Mouse (Mus musculus) adrenal gland, postnatal 14 days (tissue): ENCODE data around the gene Olfr1457. TPM values are rescaled to one million over a fixed set of nuclear protein-coding genes. Genes with fewer than 3 reads are reported as not detected.

ENCODE experiments used
- DNase-seq: peaks from one replicate; pipeline ENCODE4 v3.0.0; 2021; ENCODE audit warnings: mixed read lengths
- long read RNA-seq, 2 experiments: library from polyadenylated mRNA; stranded (forward); transcript quantifications; one replicate each; pipeline ENCODE4 v2.0.0; 2021
- total RNA-seq: library from RNA; stranded (reverse); gene quantifications from 2 replicates; pipeline ENCODE4 v1.2.3, GENCODE M21; 2021

Olfr1457 gene
- not detected in 2 replicates for total RNA-seq
- long read RNA-seq, experiment 1 = 0 reads
- long read RNA-seq, experiment 2 = 0 reads

- no peak for DNase-seq
Measured at GRCm38 (mm10) chr19:13097791-13098190, at the start of gene Olfr1457. Olfr1457 (minus strand) TSS chr19:13097891.

GRCm38 (mm10) chr19:13106675-13107074, 9.0 kb upstream of the Olfr1457 start, which contains the start of gene Olfr1458:
Olfr1458 (minus strand) TSS chr19:13106775.
- no peak for DNase-seq

GRCm38 (mm10) chr19:13093908-13094307, 3.8 kb downstream of the Olfr1457 start:
- DNase-seq = no peak

GRCm38 (mm10) chr19:13060310-13060709, 37.4 kb downstream of the Olfr1457 start, which contains the start of gene Olfr1454:
Olfr1454 (plus strand) TSS chr19:13060610.
- DNase-seq = no peak

Other genes starting within 250 kb of the Olfr1457 start
- gene Olfr1444, start 240.6 kb downstream of the Olfr1457 start, total RNA-seq = not detected in 2 replicates
- not detected in 2 replicates for gene Olfr1445, start 214.0 kb downstream of the Olfr1457 start, total RNA-seq
- gene Olfr1446, start 204.4 kb downstream of the Olfr1457 start, total RNA-seq = not detected in 2 replicates
- gene Olfr1447, start 194.1 kb downstream of the Olfr1457 start, total RNA-seq = not detected in 2 replicates
- gene Olfr1448, start 173.5 kb downstream of the Olfr1457 start, total RNA-seq = not detected in 2 replicates
- not detected in 2 replicates for gene Olfr1449, start 167.1 kb downstream of the Olfr1457 start, total RNA-seq
- not detected in 2 replicates for gene Olfr1450, start 147.6 kb downstream of the Olfr1457 start, total RNA-seq
- gene Olfr1451, start 102.9 kb downstream of the Olfr1457 start, total RNA-seq = not detected in 2 replicates
- not detected in 2 replicates for gene Olfr1453, start 69.6 kb downstream of the Olfr1457 start, total RNA-seq
- not detected in 2 replicates for gene Olfr1454, start 37.3 kb downstream of the Olfr1457 start, total RNA-seq
- not detected in 2 replicates for gene Olfr1458, start 8.9 kb upstream of the Olfr1457 start, total RNA-seq
- gene Olfr1459, start 51.7 kb upstream of the Olfr1457 start, total RNA-seq = 0.04 and 0.07 TPM in 2 replicates
- gene Olfr1461, start 65.1 kb upstream of the Olfr1457 start, total RNA-seq = not detected in 2 replicates
- gene Olfr1462, start 87.8 kb upstream of the Olfr1457 start, total RNA-seq = not detected in 2 replicates
- not detected in 2 replicates for gene Olfr1463, start 133.4 kb upstream of the Olfr1457 start, total RNA-seq
- gene Olfr1465, start 217.7 kb upstream of the Olfr1457 start, total RNA-seq = not detected in 2 replicates
- gene Olfr1466, start 241.0 kb upstream of the Olfr1457 start, total RNA-seq = not detected in 2 replicates